Mouse (Mus musculus) lung, embryonic 14.5 days (tissue): ENCODE results near the gene Abhd12. TPM values are rescaled to one million over a fixed set of nuclear protein-coding genes. Genes with fewer than 3 reads are reported as not detected.
"Not testable (repeated sequence)": the region's sequence is repeated elsewhere in the genome, so short reads cannot be mapped to it uniquely, and the experiment has no call there.

ENCODE experiments used
- ATAC-seq: fragments of 200-750 bp; cut with Nextera tagmentation; 2 replicates; pipeline ENCODE4 v1.8.0; 2017; ENCODE audit warnings: mild to moderate bottlenecking, moderate TSS enrichment, moderate library complexity; ENCODE audit not compliant: insufficient read depth
- DNase-seq: peaks from one replicate; pipeline ENCODE4 v3.0.0-alpha.2; 2015
- H3K27ac ChIP-seq: fragments of 300-500 bp; sonication (generic); 2 replicates; pipeline ENCODE4 v1.5.1; 2014; ENCODE audit warnings: low read depth, mild to moderate bottlenecking, moderate library complexity
- H3K27me3 ChIP-seq: fragments of 300-500 bp; sonication (generic); 2 replicates; pipeline ENCODE4 v1.6.1; 2014; ENCODE audit warnings: low read length, control low read depth; ENCODE audit not compliant: insufficient read depth
- H3K36me3 ChIP-seq: fragments of 300-500 bp; sonication (generic); 2 replicates; pipeline ENCODE4 v1.6.1; 2014; ENCODE audit warnings: control low read depth; ENCODE audit not compliant: insufficient read depth
- H3K4me1 ChIP-seq: fragments of 300-500 bp; sonication (generic); 2 replicates; pipeline ENCODE4 v1.6.1; 2014; ENCODE audit warnings: antibody characterized with exemption, control low read depth; ENCODE audit not compliant: insufficient read depth
- H3K4me2 ChIP-seq: fragments of 300-500 bp; sonication (generic); 2 replicates; pipeline ENCODE4 v1.6.1; 2014; ENCODE audit warnings: mild to moderate bottlenecking
- H3K4me3 ChIP-seq: fragments of 300-500 bp; sonication (generic); 2 replicates; pipeline ENCODE4 v1.5.1; 2014; ENCODE audit warnings: low read depth, low read length
- H3K9ac ChIP-seq: fragments of 300-500 bp; sonication (generic); 2 replicates; pipeline ENCODE4 v1.6.1; 2014
- H3K9me3 ChIP-seq: fragments of 300-500 bp; sonication (generic); 2 replicates; pipeline ENCODE4 v1.6.1; 2016; ENCODE audit warnings: low read depth, low read length, control low read depth
- CTCF ChIP-seq: IDR thresholded peaks from 2 replicates; pipeline ENCODE4 v1.5.1; 2016; ENCODE audit warnings: antibody characterized with exemption, low read depth
- WGBS: fragments of 180-500 bp; shearing (Covaris S2); extraction: QIAGEN DNeasy Blood & Tissue Kit; methylation state at CpG from one replicate; pipeline ENCODE4 v1.1.7; 2014; 5-methylcytosine and 5-hydroxymethylcytosine counted together
- polyA plus RNA-seq: library from polyadenylated mRNA; unstranded; fragments of >200 nt; fragmentation: Nextera tagmentation; extraction: Ambion mirVana; gene quantifications from 2 replicates; pipeline ENCODE4 v1.2.1, GENCODE M21; 2014

Abhd12 gene
- polyA plus RNA-seq, 1 experiment from 2014 or later, result 67.2 TPM

DNA sequence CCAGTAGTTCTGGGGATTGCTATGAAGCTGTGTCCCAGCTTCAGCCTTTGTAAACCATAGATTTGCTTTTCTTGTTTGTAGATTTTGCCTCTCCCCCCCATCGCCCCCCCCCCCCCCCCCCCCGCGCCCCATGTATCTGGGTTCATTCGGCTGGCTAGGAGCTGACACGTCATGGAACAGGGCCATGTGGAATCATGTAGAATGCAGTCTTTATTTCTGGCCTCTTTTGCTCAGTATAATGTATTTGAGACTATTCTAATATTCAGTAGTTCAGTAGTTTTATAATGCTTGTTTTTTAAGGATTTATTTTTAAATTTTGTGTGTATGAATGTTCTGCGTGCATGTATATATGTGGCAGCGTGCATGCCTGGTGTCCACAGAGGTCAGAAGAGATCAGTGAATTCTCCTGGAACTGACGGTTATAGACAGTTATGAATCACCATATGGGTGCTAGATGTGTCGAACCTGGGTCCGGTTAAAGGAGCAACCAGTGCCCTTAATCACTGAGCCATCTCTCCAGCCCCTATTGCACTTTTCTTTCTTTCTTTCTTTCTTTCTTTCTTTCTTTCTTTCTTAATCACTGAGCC is 5.8 kb upstream of the Abhd12 start:
- H3K27me3 ChIP-seq, result no peaks in the 10 kb centered on the region
- H3K9me3 ChIP-seq, result no peaks in the 10 kb centered on the region
- peak; percentile 10; the same call in 1 of the 2 replicates for ATAC-seq
- H3K9ac ChIP-seq, result peak overlapping the region; percentile 65
- peak overlapping the region; percentile 56 for H3K4me3 ChIP-seq
- H3K4me1 ChIP-seq, result no peaks in the 10 kb centered on the region
- H3K4me2 ChIP-seq, result peak overlapping the region; percentile 66
- peak; percentile 51 for DNase-seq
- H3K27ac ChIP-seq, result no peak overlapping the region
- 29% methylated on average over 7 of the region's 10 CpGs for WGBS
- no peak for TF ChIP-seq CTCF
- peaks cover 5% of the 10 kb centered on the region; the same call in 1 of the 2 replicates for H3K36me3 ChIP-seq

DNA sequence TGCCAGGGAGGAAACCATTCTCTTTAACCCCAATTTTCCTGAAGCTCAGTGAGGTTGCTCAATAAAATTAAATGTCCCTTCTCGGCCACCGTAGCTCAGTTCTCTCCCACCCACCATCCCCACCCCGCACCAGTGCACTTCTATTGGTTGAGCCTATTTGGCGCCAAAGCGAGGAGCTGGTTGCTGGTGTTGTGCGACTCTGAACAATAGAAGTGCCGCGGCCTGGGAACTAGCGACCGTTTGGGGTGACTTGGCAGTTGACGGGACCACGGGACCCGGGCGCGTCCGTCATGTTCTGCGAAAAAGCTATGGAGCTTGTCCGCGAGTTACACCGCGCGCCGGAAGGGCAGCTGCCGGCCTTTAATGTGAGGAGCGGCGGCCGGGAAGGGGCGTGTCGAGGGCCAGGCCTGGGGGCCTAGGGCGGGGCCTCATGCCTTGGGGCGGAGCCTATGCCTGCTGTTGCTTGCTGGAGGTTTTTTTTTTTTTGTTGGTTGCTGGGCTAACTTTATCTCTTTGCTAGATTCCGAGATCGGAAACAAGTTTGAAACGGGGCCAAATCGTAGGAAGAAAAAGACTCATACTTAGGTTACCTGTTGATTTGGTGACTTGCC is 5.0 kb upstream of the Abhd12 start:
- Histone ChIP-seq H3K4me3 (peak overlapping the region; percentile 56), H3K9ac (peak overlapping the region; percentile 65), H3K27ac (peak overlapping the region; percentile 90), H3K27me3 (no peaks in the 10 kb centered on the region), H3K36me3 (peaks cover 4% of the 10 kb centered on the region; the same call in 1 of the 2 replicates), H3K4me2 (peak overlapping the region; percentile 66), H3K4me1 (no peaks in the 10 kb centered on the region), H3K9me3 (no peaks in the 10 kb centered on the region)
- peak; percentile 93 for ATAC-seq
- WGBS, result under 1% methylated on average over 35 of the region's 35 CpGs
- peak; percentile 97 for DNase-seq
- TF ChIP-seq CTCF, result no peak

DNA sequence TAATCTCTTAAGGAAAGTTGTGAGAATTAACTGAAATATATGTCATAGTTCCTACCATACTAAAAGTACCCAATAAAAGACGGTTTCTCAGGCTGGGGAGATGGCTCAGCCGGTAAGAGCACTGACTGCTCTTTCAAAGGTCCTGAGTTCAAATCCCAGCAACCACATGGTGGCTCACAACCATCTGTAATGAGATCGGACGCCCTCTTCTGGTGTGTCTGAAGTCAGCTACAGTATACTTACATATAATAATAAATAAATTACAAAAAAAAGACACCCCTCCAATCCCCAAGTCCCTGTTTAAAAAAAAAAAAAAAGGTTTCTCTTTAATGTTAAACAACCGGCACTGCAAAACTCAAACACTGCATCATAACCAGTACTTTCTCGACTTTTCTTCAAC is 4.3 kb upstream of the Abhd12 start:
- H3K36me3 ChIP-seq, DNase-seq, H3K9ac ChIP-seq, H3K4me1 ChIP-seq, H3K9me3 ChIP-seq, H3K27me3 ChIP-seq, H3K27ac ChIP-seq, ATAC-seq: not testable (repeated sequence)
- 46% methylated on average over 6 of the region's 6 CpGs for WGBS
- Histone ChIP-seq H3K4me3 (peak overlapping the region; percentile 56), H3K4me2 (peak overlapping the region; percentile 66)

- H3K9me3 ChIP-seq, result no peaks in the 10 kb centered on the region
- ATAC-seq (no peak; the same call in 1 of the 2 replicates), DNase-seq (no peak)
- TF ChIP-seq CTCF, result no peak; the same call in none of the 2 replicates
- H3K4me3 ChIP-seq, result peak within 1 kb of the TSS; percentile 88
- 0 out of 2 replicates have a peak, but pooled peaks cover 2% of the 10 kb centered on the region for H3K36me3 ChIP-seq
- H3K27ac ChIP-seq, result peak within 1 kb of the TSS; percentile 89
- no peaks in the 10 kb centered on the region for H3K4me1 ChIP-seq
- no peaks in the 10 kb centered on the region for H3K27me3 ChIP-seq
- H3K9ac ChIP-seq, result peak within 1 kb of the TSS; percentile 79
- 36% methylated on average over 9 of the region's 9 CpGs for WGBS
- peak within 1 kb of the TSS; percentile 94 for H3K4me2 ChIP-seq
Observed at GRCm38 (mm10) chr2:150904936-150905450, 452 bp upstream of the Abhd12 start, which contains the start of gene Gins1. Gene Gins1 (plus strand): TSS chr2:150905400.

GRCm38 (mm10) chr2:150902347-150902746 is 2.2 kb downstream of the Abhd12 start:
- Histone ChIP-seq H3K36me3 (0 out of 2 replicates have a peak, but pooled peaks cover 5% of the 10 kb centered on the region), H3K4me3 (no peak overlapping the region), H3K27me3 (no peaks in the 10 kb centered on the region), H3K9ac (no peak overlapping the region), H3K4me2 (peak overlapping the region; percentile 25; the same call in 1 of the 2 replicates), H3K27ac (no peak overlapping the region), H3K4me1 (no peaks in the 10 kb centered on the region), H3K9me3 (no peaks in the 10 kb centered on the region)
- DNase-seq (no peak), ATAC-seq (no peak)
- TF ChIP-seq CTCF, result no peak
- WGBS, result 84% methylated on average over 8 of the region's 8 CpGs

DNA sequence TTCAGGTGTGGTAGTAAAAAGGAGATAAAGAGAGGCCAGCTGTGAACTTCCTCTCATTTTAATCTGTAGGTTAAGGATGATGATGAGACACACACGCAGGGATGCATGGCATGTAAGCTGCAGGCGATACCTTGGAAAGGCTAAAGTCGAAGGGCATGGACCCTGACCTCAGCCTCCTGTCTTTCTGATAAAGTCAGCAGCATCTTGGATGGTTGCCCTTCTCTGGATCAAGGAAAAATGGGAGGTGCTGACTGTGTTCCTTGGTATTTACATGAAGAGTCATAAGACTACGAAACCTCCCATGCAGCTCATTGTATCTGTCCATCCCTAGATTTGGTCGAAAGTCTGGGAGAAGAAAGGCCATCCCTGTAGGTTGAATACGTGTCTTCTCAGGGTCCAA is 4.2 kb downstream of the Abhd12 start:
- WGBS, result 85% methylated on average over 6 of the region's 6 CpGs
- ATAC-seq, result no peak
- no peaks in the 10 kb centered on the region for H3K27me3 ChIP-seq
- no peak overlapping the region for H3K27ac ChIP-seq
- no peak overlapping the region for H3K4me3 ChIP-seq
- no peak overlapping the region for H3K4me2 ChIP-seq
- H3K9me3 ChIP-seq, result no peaks in the 10 kb centered on the region
- no peaks in the 10 kb centered on the region for H3K4me1 ChIP-seq
- H3K36me3 ChIP-seq, result 0 out of 2 replicates have a peak, but pooled peaks cover 5% of the 10 kb centered on the region
- no peak for TF ChIP-seq CTCF
- no peak overlapping the region for H3K9ac ChIP-seq
- DNase-seq, result no peak

DNA sequence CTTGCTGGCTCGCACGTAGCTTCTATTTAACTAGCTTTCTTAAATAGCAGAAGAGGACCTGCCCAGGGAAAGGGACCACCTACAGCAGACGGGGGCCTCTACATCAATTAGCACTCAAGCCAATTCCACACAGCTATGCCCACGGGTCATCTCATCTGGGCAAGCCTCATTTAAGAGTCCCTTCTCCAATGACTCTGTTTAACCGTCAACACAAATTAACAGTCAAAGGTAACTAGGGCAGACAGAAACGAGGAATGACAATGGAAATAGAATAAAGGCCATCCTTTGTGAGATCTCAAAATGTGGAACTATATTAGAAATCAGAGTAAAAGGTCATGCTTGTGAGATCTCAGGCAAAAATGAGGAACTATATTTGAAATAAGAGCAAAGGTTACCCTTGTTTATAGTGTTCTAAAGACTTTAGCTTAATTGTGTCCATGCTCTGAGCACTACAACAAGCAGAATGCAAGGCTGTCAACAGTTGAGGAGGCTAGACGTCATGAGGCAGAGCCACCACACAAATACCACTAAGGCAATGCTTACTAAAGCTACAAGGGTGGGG is 8.8 kb downstream of the Abhd12 start:
- H3K27ac ChIP-seq, result no peak overlapping the region
- no peaks in the 10 kb centered on the region for H3K9me3 ChIP-seq
- DNase-seq, result no peak
- no peaks in the 10 kb centered on the region for H3K27me3 ChIP-seq
- H3K36me3 ChIP-seq, result 0 out of 2 replicates have a peak, but pooled peaks cover 5% of the 10 kb centered on the region
- H3K4me1 ChIP-seq, result no peaks in the 10 kb centered on the region
- H3K4me2 ChIP-seq, result no peak overlapping the region
- ATAC-seq, result no peak
- TF ChIP-seq CTCF, result no peak
- WGBS, result 73% methylated on average over 7 of the region's 7 CpGs
- no peak overlapping the region for H3K9ac ChIP-seq
- no peak overlapping the region for H3K4me3 ChIP-seq
